Mouse (Mus musculus): ENCODE results near the gene Mboat7.

Mboat7 gene

GRCm38 (mm10) chr7:3693809-3694075, 419 bp upstream of the Mboat7 start:
- DNase-seq (ENCODE audit: extremely low read depth, low read depth): no peak

DNA sequence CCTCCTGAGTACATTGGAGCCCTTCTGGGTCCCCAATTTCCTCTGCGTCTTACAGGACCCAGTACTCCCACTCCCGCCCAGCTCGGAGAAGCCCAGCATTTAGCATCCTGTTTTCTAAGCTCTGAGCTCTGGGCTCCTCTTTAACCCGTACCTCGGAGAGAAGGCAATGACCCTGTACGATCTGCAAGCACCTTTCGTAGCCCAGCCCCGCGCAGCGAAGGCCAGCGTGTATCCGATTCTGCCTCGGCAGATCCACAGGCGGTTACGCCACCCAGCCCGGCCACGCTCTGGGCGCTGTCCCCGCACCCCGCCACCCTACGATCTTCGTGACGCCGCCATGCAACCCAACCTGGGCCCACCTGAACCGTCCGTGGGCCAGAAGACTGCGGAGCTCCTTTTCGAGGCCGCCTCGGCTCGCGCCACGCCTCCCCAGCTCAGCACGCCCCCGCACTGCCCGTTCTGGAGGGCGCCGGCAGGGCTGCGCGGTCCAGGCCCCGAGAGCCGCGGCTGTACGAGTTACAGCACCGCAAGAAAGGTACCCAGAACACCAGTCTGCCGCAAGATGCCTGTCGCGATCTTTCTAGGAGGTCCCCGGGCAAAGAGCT, 839 bp downstream of the Mboat7 start, which contains the start of gene Tsen34:
Gene Tsen34 (plus strand): TSS at position 482 of the 605 bp plus-strand sequence.
- DNase-seq (ENCODE audit: extremely low read depth, low read depth): no peak

- peak; percentile 65 for DNase-seq (ENCODE audit: extremely low read depth, low read depth)
Observed at GRCm38 (mm10) chr7:3691919-3692318, 1.4 kb downstream of the Mboat7 start.

GRCm38 (mm10) chr7:3685400-3686187, 7.7 kb downstream of the Mboat7 start:
- no peak for DNase-seq (ENCODE audit: extremely low read depth, low read depth)

DNA sequence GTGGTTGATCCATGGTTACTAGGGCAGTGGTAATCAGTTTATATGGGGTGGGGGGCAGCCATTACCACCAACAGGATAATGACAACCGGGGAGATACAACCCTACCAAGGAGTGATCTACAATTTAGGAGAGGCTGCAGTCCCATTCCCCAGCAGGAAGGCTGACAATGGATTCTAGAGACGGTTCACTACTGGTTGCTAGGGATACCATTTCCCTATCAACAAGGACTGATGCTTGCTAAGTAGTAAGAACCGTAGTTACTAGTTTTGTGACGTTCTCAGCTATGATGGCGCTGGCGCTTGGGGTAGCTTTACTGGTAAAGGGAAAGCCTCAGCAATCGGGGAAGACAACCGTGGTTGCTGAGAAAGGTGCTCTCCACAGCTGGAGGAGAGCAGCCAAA, 8.6 kb downstream of the Mboat7 start:
- no peak for DNase-seq (ENCODE audit: extremely low read depth, low read depth)

- DNase-seq (ENCODE audit: extremely low read depth, low read depth): no peak
Observed at GRCm38 (mm10) chr7:3683908-3684550, 9.3 kb downstream of the Mboat7 start.

DNA sequence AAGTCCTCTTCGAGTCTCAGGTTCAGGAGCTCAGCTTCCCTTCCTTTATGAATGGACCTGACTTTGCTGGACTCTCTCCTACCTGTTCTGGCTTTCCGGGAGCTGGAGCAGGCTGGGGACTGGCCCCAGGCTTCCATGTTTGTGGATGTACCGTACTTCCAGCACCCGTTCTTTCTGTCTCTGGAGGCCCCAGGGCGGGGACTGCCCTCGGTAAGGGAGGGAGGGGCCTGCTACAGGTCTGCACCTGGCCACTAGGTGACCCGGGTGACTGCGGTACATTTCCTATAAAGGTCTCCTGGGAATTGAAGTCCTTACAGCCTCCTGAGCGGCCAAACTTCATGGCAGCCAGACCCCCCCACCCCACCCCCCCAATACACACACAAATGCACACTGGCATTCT, 16.0 kb downstream of the Mboat7 start, which contains the start of gene Tmc4:
Gene Tmc4 (minus strand): TSS at position 212 of the 400 bp plus-strand sequence.
- DNase-seq (ENCODE audit: extremely low read depth, low read depth): no peak

DNA sequence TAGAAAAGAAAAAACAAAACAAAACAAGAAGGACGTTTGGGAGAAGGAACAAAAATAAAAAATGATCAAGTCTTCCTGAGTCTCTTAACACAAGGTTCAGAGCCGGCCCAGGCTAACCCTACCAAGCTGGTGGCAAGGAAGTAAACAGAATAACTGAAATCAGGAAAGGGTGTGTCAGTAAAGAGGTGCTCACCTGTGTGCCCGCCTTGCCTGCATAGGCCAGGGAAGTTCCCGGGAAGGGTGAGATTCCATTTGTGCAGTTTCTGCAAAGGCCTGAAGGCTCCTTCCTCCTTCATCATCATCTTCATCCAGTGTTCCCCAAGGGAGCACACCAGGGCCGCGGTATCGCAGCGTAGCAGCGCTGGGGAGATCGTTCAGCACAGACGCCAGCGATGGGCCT, 17.0 kb downstream of the Mboat7 start:
- DNase-seq (ENCODE audit: extremely low read depth, low read depth): no peak

GRCm38 (mm10) chr7:3675228-3675548, 18.1 kb downstream of the Mboat7 start:
- no peak for DNase-seq (ENCODE audit: extremely low read depth, low read depth)

DNA sequence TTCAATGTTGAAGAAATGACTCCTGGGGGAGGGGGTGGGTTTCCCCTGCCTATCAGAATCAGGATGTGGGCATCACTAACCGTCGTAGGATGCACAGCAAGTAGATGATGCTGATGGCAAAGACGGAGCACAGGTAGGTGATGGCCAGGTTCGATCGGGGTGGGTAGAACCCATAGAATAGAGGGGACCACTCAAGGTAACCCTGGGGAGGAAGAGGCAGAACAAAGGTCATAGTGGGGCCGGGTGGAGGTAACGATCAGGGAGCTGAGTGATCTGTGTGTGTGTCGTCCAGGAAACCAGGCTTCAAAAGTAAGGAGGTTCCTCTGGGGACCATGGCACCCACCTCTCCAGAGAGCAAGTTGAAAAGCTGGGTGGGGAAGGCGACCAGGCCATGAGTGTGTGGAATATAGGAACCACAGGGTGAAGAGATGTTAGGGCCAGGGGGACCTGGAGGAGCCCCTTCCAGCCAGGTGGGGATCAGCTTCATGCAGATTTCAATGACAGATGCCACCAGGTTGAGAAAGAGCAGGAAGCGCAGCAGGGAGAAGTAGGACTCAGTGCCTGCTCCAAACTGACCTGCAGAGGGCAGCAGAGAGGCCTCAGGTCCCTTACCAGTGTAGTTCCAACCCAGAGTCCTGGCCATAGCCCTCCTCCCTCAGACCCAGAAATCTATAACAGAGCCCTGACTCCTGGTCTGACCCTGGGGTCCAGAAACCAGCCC, 18.7 kb downstream of the Mboat7 start:
- no peak for DNase-seq (ENCODE audit: extremely low read depth, low read depth)

DNA sequence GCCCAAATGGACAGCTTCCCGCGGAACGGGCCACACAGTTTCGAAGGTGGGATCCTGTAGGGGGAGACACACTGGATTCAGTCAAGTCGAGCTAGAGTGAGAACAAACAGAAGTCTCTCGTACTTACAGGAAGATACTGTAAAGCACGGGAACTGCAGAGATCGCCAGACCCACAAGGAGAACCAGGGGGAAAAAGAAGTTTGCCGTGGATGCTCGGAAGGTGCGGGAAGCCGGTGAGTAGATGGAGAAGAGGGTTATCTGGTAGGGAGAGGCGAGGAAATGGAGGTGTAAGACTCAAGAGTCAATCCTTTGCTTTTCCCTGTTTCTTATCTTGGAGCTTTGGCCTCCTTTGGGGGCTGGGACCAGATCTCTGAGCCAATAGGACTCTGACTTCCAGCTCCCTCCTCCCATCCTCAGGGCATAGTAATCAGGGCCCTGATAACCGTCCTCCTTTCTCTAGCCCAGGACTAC, 26.4 kb downstream of the Mboat7 start:
- peak; percentile 54 for DNase-seq (ENCODE audit: extremely low read depth, low read depth)

GRCm38 (mm10) chr7:3665215-3666114, 27.9 kb downstream of the Mboat7 start, which contains the start of gene Leng1:
TSS of gene Leng1 (minus strand) at chr7:3665840.
- DNase-seq (ENCODE audit: extremely low read depth, low read depth): peak; percentile 99

- no peak for DNase-seq (ENCODE audit: extremely low read depth, low read depth)
Observed at GRCm38 (mm10) chr7:3664524-3665214, 28.7 kb downstream of the Mboat7 start.

DNA sequence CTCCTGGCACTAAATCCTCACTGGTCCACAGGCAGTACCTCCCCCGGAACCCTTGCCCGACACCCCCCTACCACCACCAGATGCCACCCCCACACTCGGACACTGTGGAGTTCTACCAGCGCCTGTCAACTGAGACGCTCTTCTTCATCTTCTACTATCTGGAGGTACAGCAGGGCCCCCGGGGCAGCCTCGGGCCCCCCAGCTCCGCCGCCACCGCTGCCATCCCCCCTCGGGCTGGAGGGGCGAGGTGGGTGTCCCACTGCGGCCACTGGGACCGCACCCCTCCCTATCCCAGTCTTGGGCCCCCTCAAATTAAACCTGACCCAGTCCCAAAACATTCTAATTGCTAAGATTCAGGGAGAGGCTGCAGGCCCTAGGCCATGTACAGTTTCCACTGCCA, 34.7 kb downstream of the Mboat7 start:
- DNase-seq (ENCODE audit: extremely low read depth, low read depth): no peak

DNA sequence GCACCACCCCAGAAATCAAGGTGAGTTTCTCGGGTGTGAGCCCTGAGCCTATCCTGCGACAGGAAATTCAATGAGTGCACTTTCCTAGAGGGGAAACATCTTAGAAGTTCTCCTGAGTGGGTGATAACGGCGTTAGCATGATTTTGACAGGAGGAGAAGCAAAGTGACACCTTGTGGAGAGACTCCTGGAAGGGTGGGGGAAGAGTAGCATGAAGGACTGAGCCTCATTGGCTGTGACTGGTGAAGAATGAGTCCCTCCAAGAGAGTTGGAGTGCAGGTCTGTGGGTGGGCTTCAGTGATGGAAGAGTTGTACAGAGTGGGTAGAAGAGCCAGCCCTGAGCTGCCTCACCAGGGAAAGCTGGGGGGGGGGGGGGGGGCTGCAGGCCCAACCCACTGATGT, 36.4 kb downstream of the Mboat7 start:
- DNase-seq (ENCODE audit: extremely low read depth, low read depth): no peak

- no peak for DNase-seq (ENCODE audit: extremely low read depth, low read depth)
Observed at GRCm38 (mm10) chr7:3646641-3647040, 46.7 kb downstream of the Mboat7 start.

GRCm38 (mm10) chr7:3646188-3646587, 47.1 kb downstream of the Mboat7 start:
- DNase-seq (ENCODE audit: extremely low read depth, low read depth): no peak

GRCm38 (mm10) chr7:3645488-3646025, 47.8 kb downstream of the Mboat7 start:
- DNase-seq (ENCODE audit: extremely low read depth, low read depth): no peak

GRCm38 (mm10) chr7:3644672-3645487, 48.4 kb downstream of the Mboat7 start, which contains the start of gene Cnot3:
TSS of gene Cnot3 (plus strand) at chr7:3645268.
- peak; percentile 99 for DNase-seq (ENCODE audit: extremely low read depth, low read depth)
